Mouse (Mus musculus): ENCODE results near the gene Olfr143.

Olfr143 gene

GRCm38 (mm10) chr9:38252474-38252873 lies at the start of gene Olfr143:
Gene Olfr143, plus strand, starts transcription at chr9:38252774.
- no peak for DNase-seq (ENCODE audit: low read depth)

GRCm38 (mm10) chr9:38208065-38208464 lies 44.5 kb upstream of the Olfr143 start, which contains the start of gene Olfr893:
Gene Olfr893, plus strand, starts transcription at chr9:38208365.
- no peak for DNase-seq (ENCODE audit: low read depth)

- no peak for DNase-seq (ENCODE audit: low read depth)
These were observed 34.8 kb upstream of the Olfr143 start, which contains the start of gene Olfr894 for GRCm38 (mm10) chr9:38217755-38218154. Gene Olfr894, plus strand, starts transcription at chr9:38218055.

- DNase-seq (ENCODE audit: low read depth), result no peak
These were observed 15.0 kb downstream of the Olfr143 start, which contains the start of gene Olfr895 for GRCm38 (mm10) chr9:38267551-38267950. Gene Olfr895, plus strand, starts transcription at chr9:38267851.

- no peak for DNase-seq (ENCODE audit: low read depth)
These were observed 38.2 kb downstream of the Olfr143 start, which contains the start of gene Olfr896-ps1 for GRCm38 (mm10) chr9:38290807-38291206. Gene Olfr896-ps1, plus strand, starts transcription at chr9:38291107.

Data from c-Kit-positive CD71-negative TER-119-negative erythroid progenitor cells, embryonic 14.5 days (primary cell).